Mouse (Mus musculus) spleen, adult 2 months (tissue): ENCODE measurements around the gene Thada. TPM values are rescaled to one million over a fixed set of nuclear protein-coding genes. Genes with fewer than 3 reads are reported as not detected.

Experiments used
- DNase-seq, 2 experiments: peaks; one replicate each; pipeline versions ENCODE4 v3.0.0 to v3.0.0-alpha.2; 2012 to 2021; ENCODE audit warnings: low spot score in 2 of 2, low read depth in 1 of 2
- H3K27ac ChIP-seq: fragments of 200-500 bp; 2 replicates; pipeline ENCODE4 v1.5.1; 2012; ENCODE audit warnings: low read length, inconsistent platforms; ENCODE audit not compliant: insufficient read depth
- H3K27me3 ChIP-seq: fragments of 200-500 bp; 2 replicates; pipeline ENCODE4 v1.6.1; 2012; ENCODE audit warnings: mild to moderate bottlenecking, moderate library complexity, low read length, inconsistent platforms; ENCODE audit not compliant: control insufficient read depth, insufficient read depth
- H3K36me3 ChIP-seq: fragments of 200-500 bp; 2 replicates; pipeline ENCODE4 v1.6.1; 2012; ENCODE audit warnings: mild to moderate bottlenecking, low read length, inconsistent platforms; ENCODE audit not compliant: control insufficient read depth, insufficient read depth
- H3K4me1 ChIP-seq: fragments of 200-500 bp; 2 replicates; pipeline ENCODE4 v1.6.1; 2011; ENCODE audit warnings: inconsistent platforms; ENCODE audit not compliant: control insufficient read depth, insufficient read depth, insufficient read length
- H3K4me3 ChIP-seq: fragments of 200-500 bp; 2 replicates; pipeline ENCODE4 v1.5.1; 2011; ENCODE audit warnings: mild to moderate bottlenecking, inconsistent platforms; ENCODE audit not compliant: insufficient read depth, insufficient read length; ENCODE audit errors: extremely low read depth
- CTCF ChIP-seq: fragments of 200-500 bp; IDR thresholded peaks from 2 replicates; pipeline ENCODE4 v1.5.1; 2011; ENCODE audit warnings: mild to moderate bottlenecking, inconsistent platforms; ENCODE audit not compliant: insufficient read depth, insufficient read length, insufficient replicate concordance; ENCODE audit errors: extremely low read depth
- POLR2A ChIP-seq: fragments of 200-500 bp; IDR thresholded peaks from 2 replicates; pipeline ENCODE4 v1.6.1; 2011; ENCODE audit warnings: low read depth, low read length, inconsistent platforms
- WGBS: fragments of 180-500 bp; shearing (Covaris S2); methylation state at CpG from one replicate; pipeline ENCODE4 v1.1.7; 2018; 5-methylcytosine and 5-hydroxymethylcytosine counted together
- polyA plus RNA-seq: library from polyadenylated mRNA; depleted of rRNA; stranded (reverse); fragments of >200 nt; gene quantifications from 2 replicates; pipeline ENCODE4 v1.2.3, GENCODE M21; 2012

Gene Thada
- polyA plus RNA-seq, 1 experiment: 17.2 TPM

DNA sequence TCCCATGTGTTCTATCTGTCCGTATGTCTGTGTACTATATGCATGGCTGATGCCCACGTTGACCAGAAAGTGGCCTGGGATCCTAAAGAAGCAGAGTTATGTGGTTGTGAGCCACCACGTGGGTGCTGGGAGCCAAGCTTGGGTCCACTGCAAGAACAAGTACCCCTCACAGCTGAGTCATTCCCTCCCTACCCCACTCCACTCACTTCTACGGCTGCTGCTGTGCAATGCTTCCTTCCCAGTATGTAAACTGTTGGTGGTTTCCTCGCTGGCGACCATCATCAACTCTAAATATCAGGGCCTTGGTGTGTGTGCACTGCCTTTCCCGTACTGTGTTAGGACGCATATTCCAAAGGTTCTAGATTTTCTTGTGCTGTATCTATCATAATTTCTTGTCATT lies 108.2 kb downstream of the Thada start:
- Histone ChIP-seq H3K27me3 (no peaks in the 10 kb centered on the region), H3K36me3 (peaks cover 7% of the 10 kb centered on the region), H3K4me1 (peaks cover 3% of the 10 kb centered on the region; the same call in 1 of the 2 replicates), H3K27ac (no peak overlapping the region), H3K4me3 (no peak overlapping the region)
- no peak for TF ChIP-seq POLR2A
- no peak for TF ChIP-seq CTCF
- WGBS: 83% methylated on average over 8 of the region's 8 CpGs
- DNase-seq: no peak

- WGBS: 93% methylated on average over 8 of the region's 8 CpGs
- no peak for DNase-seq
Observed at GRCm38 (mm10) chr17:84356056-84356887, 109.7 kb downstream of the Thada start.

DNA sequence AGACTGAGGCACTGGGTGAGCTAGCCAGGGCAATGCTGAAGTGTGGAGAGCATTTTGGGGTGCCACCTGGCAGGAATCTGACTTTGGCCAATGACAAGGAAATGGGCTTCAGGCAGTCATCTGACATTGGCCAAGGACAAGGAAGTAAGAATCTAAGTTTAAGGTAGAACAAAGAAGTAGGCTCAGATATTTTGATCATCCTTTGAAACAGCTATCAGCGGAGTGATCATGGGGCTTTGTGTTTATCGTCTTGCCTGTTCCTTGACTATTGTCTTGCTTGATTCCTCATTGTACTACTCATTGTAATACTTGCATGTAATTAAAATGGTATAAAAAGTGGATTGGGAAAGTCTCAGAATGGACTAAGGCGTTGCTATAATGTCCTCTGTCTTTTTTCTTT lies 111.0 kb downstream of the Thada start:
- DNase-seq: no peak
- H3K36me3 ChIP-seq: peaks cover 10% of the 10 kb centered on the region
- H3K4me1 ChIP-seq: peaks cover 3% of the 10 kb centered on the region; the same call in 1 of the 2 replicates
- no peak overlapping the region for H3K27ac ChIP-seq
- no peak overlapping the region for H3K4me3 ChIP-seq
- 96% methylated on average over 3 of the region's 3 CpGs for WGBS
- no peaks in the 10 kb centered on the region for H3K27me3 ChIP-seq
- TF ChIP-seq CTCF: no peak
- no peak for TF ChIP-seq POLR2A

More at GRCm38 (mm10) chr17:84356056-84356887, 109.7 kb downstream of the Thada start:
- no peaks in the 10 kb centered on the region for H3K27me3 ChIP-seq
- TF ChIP-seq POLR2A (no peak), CTCF (no peak)
- H3K4me1 ChIP-seq: peaks cover 3% of the 10 kb centered on the region; the same call in 1 of the 2 replicates
- no peak overlapping the region for H3K27ac ChIP-seq
- peaks cover 10% of the 10 kb centered on the region for H3K36me3 ChIP-seq
- no peak overlapping the region for H3K4me3 ChIP-seq

DNA sequence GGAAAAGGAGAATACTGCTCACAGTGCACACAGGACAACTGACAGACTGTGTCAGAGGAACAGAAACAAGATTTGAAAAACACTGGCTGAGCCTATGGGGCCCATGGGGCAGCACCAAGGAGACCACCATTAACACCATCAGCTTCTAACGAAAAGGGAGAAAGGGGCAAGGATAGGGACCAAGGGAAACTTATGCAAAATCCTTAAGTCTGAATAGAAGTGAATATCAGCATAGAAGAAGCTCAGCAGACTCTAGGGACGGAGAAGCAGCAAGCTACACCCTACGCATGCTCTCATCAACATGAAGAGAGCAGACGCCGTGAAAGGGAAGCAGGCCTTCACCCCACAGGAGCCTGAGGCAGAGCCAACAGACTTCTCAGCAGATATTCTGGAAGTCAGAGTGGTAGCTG lies 112.1 kb downstream of the Thada start:
- H3K27me3 ChIP-seq: no peaks in the 10 kb centered on the region
- peaks cover 7% of the 10 kb centered on the region for H3K36me3 ChIP-seq

GRCm38 (mm10) chr17:84353224-84353901 lies 112.6 kb downstream of the Thada start:
- peaks cover 7% of the 10 kb centered on the region for H3K36me3 ChIP-seq
- H3K4me3 ChIP-seq: no peak overlapping the region
- no peak overlapping the region; the same call in 1 of the 2 replicates for H3K27ac ChIP-seq
- 98% methylated on average over 3 of the region's 3 CpGs for WGBS
- TF ChIP-seq CTCF (no peak), POLR2A (no peak)
- no peak for DNase-seq
- peaks cover 3% of the 10 kb centered on the region; the same call in 1 of the 2 replicates for H3K4me1 ChIP-seq
- H3K27me3 ChIP-seq: no peaks in the 10 kb centered on the region

More for the DNA sequence above, 112.1 kb downstream of the Thada start:
- DNase-seq: no peak
- WGBS: 75% methylated on average over 5 of the region's 5 CpGs
- TF ChIP-seq POLR2A (no peak), CTCF (no peak)
- no peak overlapping the region for H3K4me3 ChIP-seq
- H3K4me1 ChIP-seq: peaks cover 3% of the 10 kb centered on the region; the same call in 1 of the 2 replicates
- peak overlapping the region; percentile 51; the same call in 1 of the 2 replicates for H3K27ac ChIP-seq

DNA sequence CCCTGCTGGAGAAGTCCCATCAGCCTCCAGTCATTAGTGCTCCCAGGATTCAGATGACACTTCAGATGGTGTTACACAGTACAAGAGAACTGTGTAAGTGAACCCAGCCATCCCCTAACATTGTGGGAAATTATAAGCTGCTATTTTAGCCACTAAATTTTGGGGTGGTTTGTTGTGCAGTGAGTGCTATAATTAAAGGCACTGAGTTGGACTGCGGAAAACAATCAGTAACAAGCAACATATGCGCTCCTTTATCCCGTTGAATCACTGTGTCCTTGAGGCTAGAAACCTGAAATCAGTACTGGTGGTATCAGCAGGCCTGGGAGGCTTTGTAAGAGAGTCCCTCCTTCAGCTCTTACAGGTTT lies 113.2 kb downstream of the Thada start:
- 90% methylated on average over 3 of the region's 3 CpGs for WGBS
- no peak for TF ChIP-seq CTCF
- no peak for TF ChIP-seq POLR2A

More for the DNA sequence above, 113.2 kb downstream of the Thada start:
- no peak for DNase-seq
- H3K36me3 ChIP-seq: peaks cover 7% of the 10 kb centered on the region
- H3K27me3 ChIP-seq: no peaks in the 10 kb centered on the region
- H3K4me3 ChIP-seq: no peak overlapping the region
- no peak overlapping the region for H3K27ac ChIP-seq
- peaks cover 3% of the 10 kb centered on the region; the same call in 1 of the 2 replicates for H3K4me1 ChIP-seq
